In the genomic region with DNA sequence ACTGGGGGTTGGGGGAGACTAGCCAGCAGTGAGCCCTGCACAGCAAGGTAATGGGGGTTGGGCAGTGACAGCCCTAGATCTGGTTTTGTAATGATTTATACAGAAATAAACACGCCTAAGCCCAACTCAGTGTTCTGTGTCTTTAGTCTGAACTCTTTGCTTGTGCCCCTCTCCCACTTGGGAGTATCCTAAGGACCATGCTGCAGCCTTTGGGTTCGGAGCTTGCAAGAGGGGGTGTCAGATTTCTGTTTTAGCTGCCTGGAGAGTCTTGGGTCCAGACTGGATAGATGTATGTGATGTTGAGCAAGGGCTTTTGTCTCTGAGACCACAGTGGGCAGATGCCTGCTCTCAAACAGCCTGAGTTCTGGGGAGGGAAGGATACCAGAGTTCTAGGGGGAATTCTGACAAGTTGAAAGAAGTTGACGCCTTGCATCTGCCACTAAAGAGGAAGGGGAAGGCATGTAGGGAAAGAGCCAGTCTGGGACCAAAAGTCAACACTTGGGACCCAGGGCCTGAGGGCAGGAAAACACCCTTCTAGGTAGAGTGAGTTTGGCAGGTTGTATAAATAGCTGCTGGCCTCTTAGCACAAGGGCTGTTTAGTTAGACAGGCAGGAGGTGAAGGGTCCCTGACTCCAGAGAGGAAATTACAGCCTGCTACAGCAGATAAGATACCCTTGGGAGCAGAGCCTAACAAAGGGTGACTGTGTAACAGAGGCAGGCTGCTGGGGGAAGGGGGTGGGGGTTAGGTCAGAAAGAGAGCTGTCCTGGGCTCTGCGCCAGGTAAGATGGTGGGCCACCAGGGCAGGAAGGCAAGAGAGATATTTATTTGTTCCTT, we compare ENCODE assay signal across 9 mouse cellular contexts. TPM values are rescaled to one million over a fixed set of nuclear protein-coding genes. Genes with fewer than 3 reads are reported as not detected.
DNase-seq lines count a peak whose midpoint lies in the region; ATAC-seq lines count a peak whose summit lies in the region.
"Had no signal": no experiment of that assay in that cellular context is flagged by ENCODE, and none has a peak within 500 bp of the region (broad histone marks: within the 10 kb centered on the region; RNA-seq: fewer than 3 reads in every experiment).

No protein-coding gene starts in this region.

- H3K4me2 ChIP-seq in hindbrain, embryonic 14.5 days (replicated peaks), result no peak overlapping the region
- H3K4me2 ChIP-seq in liver, embryonic 11.5 days, result 0 out of 2 replicates have a peak overlapping the region, but pooled peaks have one; percentile 13
- H3K4me2 ChIP-seq in neural tube, embryonic 15.5 days, result no peak overlapping the region

- peak overlapping the region; percentile 87 for H3K27ac ChIP-seq in embryonic facial prominence, embryonic 10.5 days (replicated peaks)
- H3K27ac ChIP-seq in hindbrain, embryonic 14.5 days, result peak overlapping the region; percentile 39; the same call in 1 of the 2 replicates
- peak overlapping the region; percentile 64 for H3K27ac ChIP-seq in liver, embryonic 11.5 days (ENCODE audit: low read depth, low read length)
- H3K27ac ChIP-seq in neural tube, embryonic 15.5 days (replicated peaks), result peak overlapping the region; percentile 54

- peak overlapping the region; percentile 30 for H3K4me3 ChIP-seq in embryonic facial prominence, embryonic 10.5 days
- H3K4me3 ChIP-seq in hindbrain, embryonic 14.5 days (replicated peaks; ENCODE audit: low read length), result no peak overlapping the region
- no peak overlapping the region for H3K4me3 ChIP-seq in liver, embryonic 11.5 days (ENCODE audit: low read depth, low read length)
- no peak overlapping the region for H3K4me3 ChIP-seq in neural tube, embryonic 15.5 days (replicated peaks)

- no peak overlapping the region for H3K9ac ChIP-seq in hindbrain, embryonic 14.5 days
- H3K9ac ChIP-seq in liver, embryonic 11.5 days (ENCODE audit: low read depth, low read length), result 0 out of 2 replicates have a peak overlapping the region, but pooled peaks have one; percentile 5
- no peak overlapping the region for H3K9ac ChIP-seq in neural tube, embryonic 15.5 days (replicated peaks)

- no peak for ATAC-seq in cerebellum, adult (ENCODE audit: insufficient number of reproducible peaks, low FRiP score, low TSS enrichment)
- peak; percentile 41; the same call in 1 of the 2 replicates for ATAC-seq in hindbrain, embryonic 14.5 days (ENCODE audit: low FRiP score)
- peak; percentile 65; the same call in 1 of the 2 replicates for ATAC-seq in liver, embryonic 11.5 days (replicated peaks; ENCODE audit: low FRiP score)
- no peak for ATAC-seq in neural tube, embryonic 15.5 days (ENCODE audit: low FRiP score)

- peaks cover 33% of the 10 kb centered on the region for H3K36me3 ChIP-seq in embryonic facial prominence, embryonic 10.5 days (replicated peaks)
- H3K36me3 ChIP-seq in hindbrain, embryonic 14.5 days (replicated peaks; ENCODE audit: control insufficient read depth, insufficient read depth), result no peaks in the 10 kb centered on the region
- H3K36me3 ChIP-seq in liver, embryonic 11.5 days (ENCODE audit: control insufficient read depth, insufficient read depth, low read length), result peaks cover 26% of the 10 kb centered on the region
- H3K36me3 ChIP-seq in neural tube, embryonic 15.5 days, result peaks cover 15% of the 10 kb centered on the region; the same call in 1 of the 2 replicates

- DNase-seq in cerebellum, adult 9-11 months, result peak; percentile 34
- DNase-seq in embryonic facial prominence, embryonic 10.5 days (ENCODE audit: low spot score), result peak; percentile 76
- no peak for DNase-seq in hindbrain, embryonic 14.5 days (ENCODE audit: low spot score)
- DNase-seq in liver, embryonic 11.5 days (ENCODE audit: low spot score), result no peak
- DNase-seq in B cell, adult 2 months, result no peak
- no peak for DNase-seq in right cerebral cortex, postnatal 14 days

- no peaks in the 10 kb centered on the region for H3K27me3 ChIP-seq in embryonic facial prominence, embryonic 10.5 days (replicated peaks; ENCODE audit: low read depth, poor library complexity, severe bottlenecking)
- no peaks in the 10 kb centered on the region for H3K27me3 ChIP-seq in hindbrain, embryonic 14.5 days (ENCODE audit: control insufficient read depth, insufficient read depth, low read length)
- no peaks in the 10 kb centered on the region for H3K27me3 ChIP-seq in liver, embryonic 11.5 days (replicated peaks; ENCODE audit: control insufficient read depth, insufficient read depth, low read length)
- no peaks in the 10 kb centered on the region for H3K27me3 ChIP-seq in neural tube, embryonic 15.5 days (replicated peaks)
- H3K27me3 ChIP-seq: CH12.LX had no signal

- peaks cover 66% of the 10 kb centered on the region for H3K4me1 ChIP-seq in embryonic facial prominence, embryonic 10.5 days
- peaks cover 34% of the 10 kb centered on the region for H3K4me1 ChIP-seq in hindbrain, embryonic 14.5 days (replicated peaks; ENCODE audit: control insufficient read depth, insufficient read depth, low read length)
- peaks cover 45% of the 10 kb centered on the region for H3K4me1 ChIP-seq in liver, embryonic 11.5 days (replicated peaks; ENCODE audit: control insufficient read depth, insufficient read depth, low read length)
- H3K4me1 ChIP-seq in neural tube, embryonic 15.5 days, result peaks cover 45% of the 10 kb centered on the region

- whole genome bisulfite sequencing in embryonic facial prominence, embryonic 10.5 days, result 20% methylated on average over 4 of the region's 4 CpGs
- 52% methylated on average over 4 of the region's 4 CpGs for WGBS in hindbrain, embryonic 14.5 days
- 34% methylated on average over 4 of the region's 4 CpGs for WGBS in liver, embryonic 11.5 days
- WGBS in neural tube, embryonic 15.5 days, result 34% methylated on average over 4 of the region's 4 CpGs

- peaks cover 4% of the 10 kb centered on the region; the same call in 1 of the 2 replicates for H3K9me3 ChIP-seq in embryonic facial prominence, embryonic 10.5 days
- no peaks in the 10 kb centered on the region for H3K9me3 ChIP-seq in hindbrain, embryonic 14.5 days (ENCODE audit: control insufficient read depth, low read length)
- no peaks in the 10 kb centered on the region for H3K9me3 ChIP-seq in liver, embryonic 11.5 days (ENCODE audit: control insufficient read depth, low read length)
- no peaks in the 10 kb centered on the region for H3K9me3 ChIP-seq in neural tube, embryonic 15.5 days (replicated peaks)

RNA-seq across cellular contexts. Expression of a gene that starts 0.7 kb away (rescaled TPM):
- 20.5 and 24.7 TPM in 2 replicates for polyA plus RNA-seq in embryonic facial prominence, embryonic 10.5 days (2016; fragmentation: Nextera tagmentation; extraction: Ambion mirVana)
- polyA plus RNA-seq in hindbrain, embryonic 14.5 days (2014; fragmentation: Nextera tagmentation; extraction: Ambion mirVana), result 78.1 and 82.0 TPM in 2 replicates
- 6.7 and 8.3 TPM in 2 replicates for polyA plus RNA-seq in liver, embryonic 11.5 days (2014; fragmentation: Nextera tagmentation; extraction: Ambion mirVana)
- polyA plus RNA-seq in neural tube, embryonic 15.5 days (2015; fragmentation: Nextera tagmentation; extraction: Ambion mirVana), result 88.5 and 103 TPM in 2 replicates

RNA-seq across cellular contexts. Expression of a gene that starts 21.4 kb away (rescaled TPM):
- 17.1 and 17.3 TPM in 2 replicates for polyA plus RNA-seq in embryonic facial prominence, embryonic 10.5 days (2016; fragmentation: Nextera tagmentation; extraction: Ambion mirVana)
- polyA plus RNA-seq in hindbrain, embryonic 14.5 days (2014; fragmentation: Nextera tagmentation; extraction: Ambion mirVana), result 8.5 and 9.3 TPM in 2 replicates
- 9.6 and 10.6 TPM in 2 replicates for polyA plus RNA-seq in liver, embryonic 11.5 days (2014; fragmentation: Nextera tagmentation; extraction: Ambion mirVana)
- 13.5 and 14.4 TPM in 2 replicates for polyA plus RNA-seq in neural tube, embryonic 15.5 days (2015; fragmentation: Nextera tagmentation; extraction: Ambion mirVana)

RNA-seq across cellular contexts. Expression of a gene that starts 25.5 kb away (rescaled TPM):
- 23.7 and 25.5 TPM in 2 replicates for polyA plus RNA-seq in embryonic facial prominence, embryonic 10.5 days (2016; fragmentation: Nextera tagmentation; extraction: Ambion mirVana)
- 28.1 and 30.5 TPM in 2 replicates for polyA plus RNA-seq in hindbrain, embryonic 14.5 days (2014; fragmentation: Nextera tagmentation; extraction: Ambion mirVana)
- polyA plus RNA-seq in liver, embryonic 11.5 days (2014; fragmentation: Nextera tagmentation; extraction: Ambion mirVana), result 39.2 and 40.1 TPM in 2 replicates
- 29.6 and 40.5 TPM in 2 replicates for polyA plus RNA-seq in neural tube, embryonic 15.5 days (2015; fragmentation: Nextera tagmentation; extraction: Ambion mirVana)

RNA-seq across cellular contexts. Expression of a gene that starts 34.0 kb away (rescaled TPM):
- 25.1 and 26.4 TPM in 2 replicates for polyA plus RNA-seq in embryonic facial prominence, embryonic 10.5 days (2016; fragmentation: Nextera tagmentation; extraction: Ambion mirVana)
- 32.3 and 36.8 TPM in 2 replicates for polyA plus RNA-seq in hindbrain, embryonic 14.5 days (2014; fragmentation: Nextera tagmentation; extraction: Ambion mirVana)
- polyA plus RNA-seq in liver, embryonic 11.5 days (2014; fragmentation: Nextera tagmentation; extraction: Ambion mirVana), result 26.0 and 28.8 TPM in 2 replicates
- 43.9 and 44.6 TPM in 2 replicates for polyA plus RNA-seq in neural tube, embryonic 15.5 days (2015; fragmentation: Nextera tagmentation; extraction: Ambion mirVana)

RNA-seq across cellular contexts. Expression of a gene that starts 45.4 kb away (rescaled TPM):
- polyA plus RNA-seq in embryonic facial prominence, embryonic 10.5 days (2016; fragmentation: Nextera tagmentation; extraction: Ambion mirVana), result 0.11 TPM in 2 replicates
- 0.48 and 0.81 TPM in 2 replicates for polyA plus RNA-seq in hindbrain, embryonic 14.5 days (2014; fragmentation: Nextera tagmentation; extraction: Ambion mirVana)
- not detected in 2 replicates for polyA plus RNA-seq in liver, embryonic 11.5 days (2014; fragmentation: Nextera tagmentation; extraction: Ambion mirVana)
- polyA plus RNA-seq in neural tube, embryonic 15.5 days (2015; fragmentation: Nextera tagmentation; extraction: Ambion mirVana), result 0.59 and 0.99 TPM in 2 replicates

Comparison
In these comparisons a context has a peak if more than half of its experiments do, and no peak if none do; other contexts are left out.
1. DNase-seq: peak in cerebellum, adult 9-11 months (single experiment) and embryonic facial prominence, embryonic 10.5 days (single experiment); none in hindbrain, embryonic 14.5 days (single experiment), liver, embryonic 11.5 days (single experiment), B cell, adult 2 months (0 of 2) and right cerebral cortex, postnatal 14 days (single experiment).
2. ATAC-seq: peak in hindbrain, embryonic 14.5 days (single experiment) and liver, embryonic 11.5 days (single experiment); none in cerebellum, adult (single experiment) and neural tube, embryonic 15.5 days (single experiment).
3. Peak in every context shown above with its lines, with median percentiles within 50 percentile points of each other: H3K27ac ChIP-seq.